Mouse (Mus musculus) lung, postnatal 36 days (tissue): ENCODE results near the gene Gm20388.
"Not testable (repeated sequence)": the region's sequence is repeated elsewhere in the genome, so short reads cannot be mapped to it uniquely, and the experiment has no call there.

ENCODE experiments used
- DNase-seq: peaks from one replicate; pipeline ENCODE4 v3.0.0; 2022; ENCODE audit warnings: mixed read lengths

Gene Gm20388

DNA sequence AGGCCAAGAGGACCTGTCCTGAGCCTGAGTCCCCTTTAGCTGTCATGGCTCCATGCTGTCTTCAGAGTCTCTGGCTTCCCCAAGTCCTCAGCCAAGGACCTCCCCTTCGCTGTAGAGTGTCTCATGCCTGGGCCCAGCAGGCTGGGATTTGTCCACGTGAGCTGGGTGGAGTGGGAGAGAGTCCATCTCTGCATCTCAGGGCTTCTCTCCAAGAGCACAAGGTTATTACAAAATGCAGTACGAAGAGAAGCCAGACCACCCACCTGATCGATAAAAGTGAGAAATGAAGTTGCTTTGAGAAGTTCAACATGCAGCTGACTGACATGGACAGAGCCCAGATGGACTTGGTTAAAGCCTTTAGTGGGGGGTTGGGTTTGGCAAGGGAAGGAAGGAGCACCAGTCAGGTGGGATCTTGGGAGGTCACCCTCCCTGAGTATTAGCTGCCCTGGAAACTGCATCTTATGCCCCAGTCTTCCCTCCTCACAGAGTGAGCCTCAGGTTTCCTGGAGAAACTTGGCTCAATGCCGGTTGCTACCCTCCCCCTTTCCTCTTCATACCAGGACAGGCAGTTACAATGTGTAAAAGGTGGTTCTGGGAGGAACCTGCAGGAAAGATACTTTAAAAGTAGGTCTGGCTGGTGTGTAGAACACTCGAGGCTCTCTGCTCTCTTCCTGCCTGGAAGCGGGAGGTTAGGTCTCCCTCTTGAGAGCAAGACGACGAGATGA lies 2705.7 kb downstream of the Gm20388 start:
- DNase-seq: peak; percentile 65

DNA sequence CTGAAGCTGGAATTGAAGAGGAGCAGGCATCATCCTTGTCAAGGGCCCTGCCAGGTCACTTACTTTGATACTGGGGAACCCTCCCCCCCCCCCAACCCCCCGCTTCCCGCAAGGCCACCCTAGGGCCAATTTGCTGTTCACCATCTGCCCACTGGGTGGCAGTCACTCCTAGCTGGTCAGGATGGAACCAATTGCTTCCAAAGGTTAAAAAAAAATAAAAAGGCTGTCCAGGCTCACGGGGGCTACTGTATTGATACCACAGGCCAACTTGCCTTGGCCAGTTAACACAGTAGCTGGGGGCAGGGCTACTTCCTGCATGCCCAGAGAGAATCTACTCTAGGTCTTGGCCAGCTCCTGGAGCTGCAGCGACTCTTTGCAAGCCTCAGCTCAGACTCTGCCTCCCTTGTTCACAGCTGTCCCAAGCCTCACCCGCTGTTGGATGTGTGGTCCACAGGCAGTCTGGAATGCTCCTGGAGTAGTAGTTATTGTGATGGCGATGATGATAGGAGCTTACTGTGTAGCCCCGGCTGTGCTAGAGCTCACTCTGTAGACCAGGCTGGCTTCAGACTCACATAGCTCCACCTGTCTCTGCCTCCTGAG lies 2707.4 kb downstream of the Gm20388 start:
- peak; percentile 94 for DNase-seq

DNA sequence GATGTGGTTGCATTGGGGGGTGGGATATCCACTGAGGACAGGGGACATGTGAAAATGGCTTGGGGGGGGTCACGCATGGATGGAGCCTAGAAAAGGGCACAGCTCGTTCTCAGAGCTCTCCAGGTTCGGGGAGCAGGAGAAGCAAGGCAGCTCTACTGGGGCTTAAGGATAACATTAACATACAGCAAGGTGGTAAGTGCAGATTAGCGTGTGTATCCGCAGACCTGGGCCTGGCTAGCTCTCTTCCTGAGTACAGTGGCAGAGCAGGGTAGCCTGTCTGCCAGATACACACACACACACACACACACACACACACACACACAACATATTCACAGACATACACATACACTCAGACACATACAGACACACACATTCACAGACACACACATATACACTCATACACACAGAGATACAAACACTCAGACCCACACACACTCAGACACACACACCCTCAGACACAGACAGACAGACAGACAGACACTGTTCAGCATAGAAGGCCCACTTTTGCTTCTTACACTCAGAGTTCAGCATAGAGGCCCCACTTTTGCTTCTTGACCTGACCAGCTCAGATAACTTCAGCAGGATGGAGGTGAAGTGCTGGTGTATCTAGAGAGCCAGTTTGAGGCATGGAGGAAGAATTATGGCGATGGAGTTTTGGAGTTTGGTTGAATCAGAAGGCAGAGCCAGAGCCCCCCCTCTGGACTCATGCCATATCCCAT lies 2708.2 kb downstream of the Gm20388 start:
- no peak for DNase-seq

DNA sequence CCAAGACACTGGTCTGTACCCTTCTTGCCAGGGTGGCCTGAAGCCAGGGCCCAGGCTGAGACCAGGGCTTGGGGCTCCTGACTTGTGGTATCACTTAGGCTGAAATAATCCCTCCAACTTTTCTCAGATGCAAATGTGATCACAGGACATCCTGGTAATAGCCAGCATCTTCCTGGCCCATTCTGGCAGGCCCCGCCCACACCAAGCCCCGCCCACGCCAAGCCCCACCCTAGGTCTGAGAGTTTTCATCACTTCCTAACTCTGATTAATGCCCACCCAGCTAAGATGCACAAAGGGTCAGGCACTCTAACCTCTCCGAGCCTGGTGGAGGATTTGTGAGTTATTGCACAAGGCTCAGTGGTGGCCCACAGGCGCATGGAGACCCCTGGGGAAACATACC lies 2709.8 kb downstream of the Gm20388 start:
- DNase-seq: no peak

DNA sequence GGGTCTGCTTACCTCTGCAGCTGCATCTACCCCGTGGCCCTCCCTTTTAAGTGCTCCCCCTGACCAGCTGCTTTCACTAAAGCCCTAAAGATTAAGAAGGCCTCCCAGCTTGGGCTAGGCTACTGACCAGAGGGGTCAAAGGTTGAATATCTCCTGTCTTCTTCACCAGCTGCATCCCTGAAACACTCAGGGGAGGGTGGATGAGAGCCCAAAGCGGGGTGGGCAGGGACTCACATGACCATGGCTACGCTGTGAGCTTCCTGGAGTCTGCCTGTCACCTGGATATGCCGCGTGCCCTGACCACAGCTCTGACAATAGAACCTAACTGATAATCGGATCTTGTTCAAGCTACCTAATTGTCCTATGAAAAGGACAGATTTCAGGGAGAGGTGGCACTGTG lies 2712.1 kb downstream of the Gm20388 start, which contains the start of gene Pabpn1l:
Gene Pabpn1l (minus strand): TSS at position 13 of the 400 bp plus-strand sequence.
- DNase-seq: no peak

- DNase-seq: peak; percentile 34
Measured at GRCm38 (mm10) chr8:122623844-122624642, 2713.4 kb downstream of the Gm20388 start.

DNA sequence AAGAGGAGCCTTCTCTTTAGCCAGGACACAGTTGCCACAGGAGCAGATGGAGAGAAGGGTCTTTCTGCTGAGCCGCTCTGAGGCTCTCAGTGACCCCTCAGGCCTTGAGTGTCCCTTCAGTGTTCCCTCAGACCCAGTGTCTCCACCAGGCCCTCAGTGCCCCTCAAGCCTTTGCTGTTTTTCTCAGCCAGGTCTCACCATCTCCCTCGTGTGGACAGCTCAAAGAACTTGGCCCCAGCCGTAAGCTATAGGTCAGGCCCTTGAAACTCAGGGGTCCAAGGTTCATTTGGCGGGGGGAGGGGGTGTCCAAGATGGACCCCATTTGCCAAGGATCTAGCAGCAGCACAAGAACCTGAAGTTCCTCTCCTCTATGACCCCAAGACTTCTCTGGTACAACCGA lies 2714.0 kb downstream of the Gm20388 start:
- no peak for DNase-seq

DNA sequence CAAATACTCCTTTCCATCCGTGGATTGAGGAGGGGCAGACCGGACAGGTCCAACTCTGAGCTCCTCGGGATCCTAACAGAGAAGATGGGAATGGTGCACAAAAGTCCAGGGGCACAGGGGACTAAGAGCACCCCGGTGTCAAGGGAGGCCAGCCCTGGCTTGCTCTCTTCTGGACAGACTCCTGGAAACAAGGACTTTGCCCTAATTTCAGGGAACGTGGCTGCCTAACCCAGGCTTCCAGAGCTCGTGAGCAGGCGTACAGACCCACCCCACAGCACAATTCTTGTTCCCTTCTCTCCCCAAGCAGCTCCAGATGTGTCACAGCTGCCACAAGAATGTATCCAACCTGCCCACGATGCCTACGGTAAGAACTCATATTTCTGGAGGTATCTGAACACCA lies 2715.2 kb downstream of the Gm20388 start:
- no peak for DNase-seq

DNA sequence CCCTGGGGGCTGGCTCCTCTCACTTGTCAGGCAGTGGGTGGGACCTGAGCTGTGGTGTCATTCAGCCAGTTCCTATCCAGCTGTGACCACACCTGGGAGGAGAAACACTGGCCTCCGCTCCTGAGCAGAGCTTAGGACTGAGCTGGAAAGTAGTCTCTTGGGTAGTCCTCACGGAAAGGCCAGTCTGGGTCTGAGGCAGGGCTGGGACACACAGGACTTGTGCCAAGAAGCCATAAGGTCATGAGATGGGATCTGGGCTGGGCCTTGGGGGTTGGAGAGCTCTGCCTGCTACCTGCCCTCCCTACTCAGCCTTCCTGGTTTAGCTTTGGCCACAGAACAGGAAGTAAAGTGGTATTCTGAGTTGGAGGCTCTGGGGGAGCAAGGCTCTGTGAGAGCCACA lies 2716.3 kb downstream of the Gm20388 start:
- DNase-seq: no peak

- no peak for DNase-seq
Measured at GRCm38 (mm10) chr8:122629388-122629787, 2718.7 kb downstream of the Gm20388 start.

- no peak for DNase-seq
Measured at GRCm38 (mm10) chr8:122630696-122631095, 2720.1 kb downstream of the Gm20388 start.

DNA sequence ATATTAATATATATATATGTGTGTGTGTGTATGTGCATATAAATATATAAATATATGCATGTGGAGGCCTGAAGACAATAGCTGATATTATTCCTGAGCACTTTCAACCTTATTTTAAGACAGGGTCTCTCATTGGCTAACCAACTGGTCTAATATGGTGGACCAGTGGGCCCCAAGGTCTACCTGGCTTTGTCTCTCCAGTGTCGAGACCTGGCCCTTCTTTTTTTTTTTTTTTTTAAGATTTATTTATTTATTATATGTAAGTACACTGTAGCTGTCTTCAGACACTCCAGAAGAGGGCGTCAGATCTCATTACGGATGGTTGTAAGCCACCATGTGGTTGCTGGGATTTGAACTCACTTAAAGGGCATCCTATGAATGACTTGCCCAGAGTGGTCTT lies 2721.5 kb downstream of the Gm20388 start:
- not testable (repeated sequence) for DNase-seq

DNA sequence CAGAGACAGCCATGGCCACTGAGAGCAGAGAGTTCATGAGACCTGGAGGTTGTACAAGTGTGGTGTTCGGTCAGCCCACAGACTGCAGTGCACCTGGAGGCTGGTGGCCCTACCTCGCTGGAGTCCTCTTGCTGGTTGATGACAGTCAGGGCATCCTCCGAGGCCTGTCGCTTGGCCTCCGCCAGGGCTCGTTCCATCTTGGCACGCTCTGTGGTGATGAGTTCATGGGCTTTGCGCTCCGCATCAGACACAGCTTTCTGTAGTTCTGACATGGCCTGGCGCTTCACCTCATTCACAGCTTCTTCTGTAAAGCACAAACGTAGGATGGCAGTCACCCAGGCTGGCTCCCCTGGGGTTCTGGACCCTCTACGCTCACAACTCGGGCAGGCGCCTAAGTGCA lies 2722.6 kb downstream of the Gm20388 start:
- DNase-seq: no peak

GRCm38 (mm10) chr8:122635878-122636802 lies 2725.5 kb downstream of the Gm20388 start:
- peak; percentile 37 for DNase-seq

GRCm38 (mm10) chr8:122636803-122637175 lies 2726.1 kb downstream of the Gm20388 start:
- no peak for DNase-seq

- DNase-seq: no peak
Measured at GRCm38 (mm10) chr8:122637230-122637629, 2726.6 kb downstream of the Gm20388 start.

DNA sequence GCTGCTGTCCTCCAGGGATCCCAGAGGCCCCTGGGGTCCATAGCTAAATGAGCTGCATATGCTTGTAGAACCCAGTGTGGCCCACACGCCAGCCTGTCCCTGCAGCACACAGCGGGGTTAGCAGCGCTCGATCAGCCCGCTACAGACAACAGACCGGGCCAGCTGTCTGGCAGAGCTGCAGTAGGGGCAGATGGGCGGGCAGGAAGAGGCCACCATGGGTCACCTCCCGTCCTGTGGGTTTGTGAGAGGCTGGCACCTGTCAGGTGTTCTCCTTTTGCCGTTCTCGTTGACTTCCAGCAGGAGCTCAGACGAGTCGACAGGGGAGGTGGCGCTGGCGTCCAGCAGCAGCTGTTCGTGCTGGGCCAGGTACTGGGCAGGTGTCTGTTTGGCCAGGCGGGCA lies 2728.0 kb downstream of the Gm20388 start:
- DNase-seq: no peak

DNA sequence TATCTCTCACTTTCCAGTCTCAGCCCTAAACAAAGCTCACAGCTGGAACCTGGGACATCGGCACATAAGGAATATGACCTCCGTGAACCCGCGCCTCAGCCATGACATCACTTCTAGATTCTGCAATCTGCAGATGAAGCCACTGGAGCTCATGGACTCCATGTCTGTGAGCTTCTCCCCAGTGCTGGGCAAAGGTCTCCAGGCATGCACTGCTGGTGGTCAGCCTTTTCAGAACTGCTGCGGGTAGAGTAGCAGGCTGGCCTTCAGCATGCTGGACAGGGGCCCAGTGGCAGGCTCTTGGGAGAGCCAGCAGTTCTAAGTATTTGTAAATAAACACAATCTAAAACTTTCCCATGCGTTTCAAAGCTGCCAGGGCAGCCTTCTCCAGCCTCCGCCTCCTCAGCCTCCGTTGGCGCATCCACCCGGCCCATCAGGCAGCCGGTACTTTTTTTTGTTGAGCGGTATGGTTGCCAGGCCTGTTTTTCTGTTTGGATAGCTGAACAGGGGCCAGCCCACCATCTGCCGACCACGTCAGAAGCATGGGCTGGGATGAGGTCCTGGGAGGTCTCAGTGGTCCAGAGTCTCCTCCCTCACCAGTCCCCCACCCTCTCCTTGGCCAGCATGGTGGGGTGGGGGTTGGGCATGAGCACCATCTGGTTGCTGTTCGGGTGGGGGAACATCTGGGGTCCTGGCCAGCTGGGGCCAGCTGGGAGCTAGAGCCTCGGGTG lies 2729.0 kb downstream of the Gm20388 start:
- DNase-seq: peak; percentile 79

DNA sequence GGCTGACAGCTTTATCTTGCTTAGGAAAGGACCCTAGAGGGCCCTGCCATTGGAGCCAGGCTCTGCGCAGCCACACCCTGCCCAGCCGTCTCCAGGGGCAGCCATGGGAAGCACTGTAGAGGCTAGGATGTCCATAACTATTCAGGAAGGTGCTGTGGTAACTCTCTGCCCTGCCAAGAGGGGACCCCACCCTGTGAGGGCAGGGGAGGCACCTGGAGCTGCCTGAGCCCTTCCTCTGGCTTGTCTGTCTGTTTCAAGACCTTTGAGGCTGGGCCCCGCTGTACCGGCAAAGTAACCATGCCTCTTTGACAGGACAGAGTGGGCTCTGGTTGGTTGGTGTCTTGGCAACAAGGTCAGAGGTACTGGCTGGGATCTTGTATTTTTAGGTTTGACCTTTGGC lies 2730.2 kb downstream of the Gm20388 start:
- no peak for DNase-seq

DNA sequence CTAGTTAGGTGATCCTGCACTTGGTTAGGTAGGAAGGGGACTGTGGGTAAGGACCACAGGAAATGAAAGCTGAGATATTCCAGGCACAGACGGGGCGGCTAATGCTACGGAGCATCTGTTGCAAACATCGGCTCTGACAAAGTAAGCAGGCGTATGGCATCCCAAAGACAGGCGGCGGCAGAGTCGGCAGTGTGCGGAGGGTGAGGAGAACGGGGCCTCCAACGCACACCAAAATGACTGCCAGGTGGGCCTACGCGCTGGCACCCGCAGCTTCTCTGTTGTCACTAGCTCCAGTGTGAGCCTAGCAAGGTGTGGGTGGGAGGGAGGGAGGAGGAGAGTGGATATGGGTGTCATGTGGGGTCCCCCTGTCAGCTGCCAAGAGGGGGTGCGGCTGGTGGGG lies 2730.8 kb downstream of the Gm20388 start:
- no peak for DNase-seq

DNA sequence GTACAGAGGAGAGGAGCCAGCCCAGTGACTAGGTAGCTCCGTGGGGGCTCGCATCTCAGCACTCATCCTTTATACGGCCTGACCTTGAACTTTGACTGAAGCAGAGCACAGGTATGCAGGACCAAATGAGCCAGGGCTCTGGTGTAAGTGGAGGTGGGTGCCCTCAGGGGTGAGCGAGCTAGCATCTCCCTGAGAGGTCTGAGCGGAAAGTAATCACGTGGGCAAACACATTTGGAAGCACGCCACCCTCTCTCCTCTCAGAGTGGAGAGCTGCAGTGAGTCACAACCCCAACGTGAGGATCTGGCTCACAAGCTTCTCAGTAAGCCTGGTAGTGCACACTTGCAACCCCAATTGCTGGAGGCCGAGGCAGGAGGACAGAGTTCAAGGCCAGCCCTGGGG lies 2731.4 kb downstream of the Gm20388 start:
- peak; percentile 83 for DNase-seq
